In genomic region chr17:4396119-4396518, GRCm38 (mm10) we compare ENCODE assay signal across 13 mouse cellular contexts.
"Had no signal": no experiment of that assay in that cellular context is flagged by ENCODE, and none has a peak within 500 bp of the region (broad histone marks: within the 10 kb centered on the region; RNA-seq: fewer than 3 reads in every experiment).

No protein-coding gene starts in this region.

- H3K9me3 ChIP-seq: limb, embryonic 12.5 days; midbrain, embryonic 15.5 days; neural tube, embryonic 12.5 days had no signal

- DNase-seq: kidney, adult 2 months; kidney, postnatal 36 days; lung, adult 2 months; lung, postnatal 36 days had no signal

- H3K9ac ChIP-seq: limb, embryonic 12.5 days; midbrain, embryonic 15.5 days; neural tube, embryonic 12.5 days had no signal

- ATAC-seq: intestine, embryonic 16.5 days; lung, postnatal 0 days; midbrain, embryonic 15.5 days had no signal

- H3K36me3 ChIP-seq: limb, embryonic 12.5 days; midbrain, embryonic 15.5 days; neural tube, embryonic 12.5 days had no signal

- H3K4me2 ChIP-seq: limb, embryonic 12.5 days; midbrain, embryonic 11.5 days; midbrain, embryonic 15.5 days; neural tube, embryonic 12.5 days had no signal

- H3K27me3 ChIP-seq: limb, embryonic 12.5 days; midbrain, embryonic 15.5 days; neural tube, embryonic 12.5 days had no signal

- H3K4me3 ChIP-seq: layer of hippocampus, adult 2 months; limb, embryonic 12.5 days; midbrain, embryonic 15.5 days; neural tube, embryonic 12.5 days had no signal

- H3K27ac ChIP-seq: kidney, postnatal 0 days; layer of hippocampus, adult 2 months; limb, embryonic 12.5 days; midbrain, embryonic 15.5 days; neural tube, embryonic 12.5 days; stomach, postnatal 0 days had no signal

- H3K4me1 ChIP-seq: limb, embryonic 12.5 days; midbrain, embryonic 15.5 days; neural tube, embryonic 12.5 days had no signal
